Mouse (Mus musculus): ENCODE measurements around the gene Pik3c2b.

DNA sequence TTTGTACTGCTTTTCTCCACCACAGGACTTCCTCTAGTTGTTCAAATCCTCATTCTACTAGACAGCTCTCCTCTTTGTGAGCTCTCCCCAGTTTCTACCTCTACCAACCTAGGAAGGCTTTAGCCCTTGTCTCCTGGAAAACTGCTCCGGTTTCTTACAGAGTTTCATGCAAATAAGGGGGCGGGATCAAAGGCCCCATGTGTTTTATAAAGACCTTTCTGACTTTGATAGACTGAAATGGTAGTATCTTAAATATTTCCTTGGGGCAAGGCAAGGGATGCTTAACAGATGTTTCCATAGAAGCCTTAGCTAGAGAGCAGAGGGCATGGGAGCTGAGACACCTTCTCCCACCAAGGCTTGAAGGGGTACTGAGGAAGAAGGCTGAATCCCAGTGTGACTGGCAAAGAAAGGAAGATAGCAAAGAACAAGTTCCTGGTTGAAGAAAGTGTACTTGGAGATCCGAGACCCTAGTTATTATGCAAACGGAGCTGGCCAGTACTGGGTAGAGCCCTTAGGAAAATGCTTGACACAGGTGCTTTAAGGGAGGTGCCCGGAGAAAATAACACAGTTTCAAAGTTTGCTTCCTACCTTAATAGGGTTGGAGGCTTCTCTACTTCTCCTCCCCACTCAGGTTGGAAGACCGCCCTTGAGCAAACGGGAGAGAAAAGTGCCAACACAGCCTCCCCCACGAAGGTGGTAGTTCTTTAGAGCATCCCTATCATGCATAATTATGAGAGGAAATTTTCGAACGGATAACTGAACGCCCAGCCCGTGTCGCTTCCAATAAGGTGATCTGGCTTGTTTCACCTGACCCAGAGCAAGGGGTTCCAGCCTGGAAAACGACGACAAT lies at the start of gene Pik3c2b:
- TF ChIP-seq CTCF (IDR thresholded peaks at IDR 0.05; ENCODE audit: low read depth) (no peak), EP300 (IDR thresholded peaks at IDR 0.05; ENCODE audit: low read depth) (no peak)

Measured in liver, postnatal 0 days (tissue).